Mouse (Mus musculus) megakaryocyte, embryonic 14.5 days (primary cell): ENCODE measurements at regions not wholly inside any gene's neighbourhood (a gene's known extent, or its start where the extent isn't known, plus 50 kb on each side); places are given as distances from the start of the nearest gene placed in this dataset.
"Not testable (repeated sequence)": the region's sequence is repeated elsewhere in the genome, so short reads cannot be mapped to it uniquely, and the experiment has no call there.

Experiments
- H3K27me3 ChIP-seq: replicated peaks from 2 replicates; pipeline ENCODE3; 2012; ENCODE audit warnings: inconsistent platforms
- H3K36me3 ChIP-seq: replicated peaks from 2 replicates; pipeline ENCODE3; 2012; ENCODE audit warnings: low read length, inconsistent platforms, mixed read lengths
- H3K4me1 ChIP-seq: 2 replicates; pipeline ENCODE4 v1.6.1; 2012; ENCODE audit warnings: inconsistent platforms
- H3K4me3 ChIP-seq: replicated peaks from 2 replicates; pipeline ENCODE3; 2012; ENCODE audit warnings: moderate library complexity, mild to moderate bottlenecking, inconsistent platforms
- H3K9me3 ChIP-seq: 2 replicates; pipeline ENCODE4 v1.6.1; 2012; ENCODE audit warnings: inconsistent platforms
- FLI1 ChIP-seq: IDR thresholded peaks from 2 replicates; pipeline ENCODE4 v1.6.1; 2012; ENCODE audit warnings: low read length, inconsistent platforms, mixed read lengths
- GATA1 ChIP-seq: IDR thresholded peaks from 3 replicates; pipeline ENCODE4 v1.6.1; 2012; ENCODE audit warnings: mixed read lengths, low read length, inconsistent platforms, borderline replicate concordance

DNA sequence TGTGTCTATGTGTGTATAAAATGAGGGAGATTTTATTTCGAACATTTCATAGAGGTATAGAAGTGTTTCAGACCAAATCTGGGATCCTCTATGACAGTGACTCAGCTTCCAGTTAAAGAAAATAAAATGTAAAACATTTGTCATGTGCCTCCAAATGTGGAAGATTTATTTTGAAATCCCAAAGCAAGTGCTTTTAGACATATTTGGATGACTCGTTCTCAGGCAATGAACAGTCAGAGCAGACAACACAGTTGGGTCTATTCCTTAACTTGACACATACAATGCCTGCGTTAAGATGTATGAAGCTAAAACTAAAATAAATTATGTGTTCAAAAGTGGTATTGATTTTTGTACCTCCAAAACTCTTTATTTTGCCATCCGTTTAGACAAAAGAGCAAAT, 830.4 kb upstream of the Grm7 start:
- peaks cover 6% of the 10 kb centered on the region; the same call in 1 of the 2 replicates for H3K9me3 ChIP-seq
- no peaks in the 10 kb centered on the region for H3K4me1 ChIP-seq
- TF ChIP-seq GATA1 (no peak), FLI1 (no peak)
- no peaks in the 10 kb centered on the region for H3K36me3 ChIP-seq
- no peak overlapping the region for H3K4me3 ChIP-seq
- H3K27me3 ChIP-seq: no peaks in the 10 kb centered on the region

GRCm38 (mm10) chr6:109848313-109848712, 797.1 kb upstream of the Grm7 start:
- TF ChIP-seq FLI1 (no peak), GATA1 (no peak)
- Histone ChIP-seq H3K27me3 (no peaks in the 10 kb centered on the region), H3K4me3 (peak overlapping the region; percentile 83), H3K36me3 (no peaks in the 10 kb centered on the region), H3K4me1 (no peaks in the 10 kb centered on the region), H3K9me3 (peaks cover 3% of the 10 kb centered on the region; the same call in 1 of the 2 replicates)

DNA sequence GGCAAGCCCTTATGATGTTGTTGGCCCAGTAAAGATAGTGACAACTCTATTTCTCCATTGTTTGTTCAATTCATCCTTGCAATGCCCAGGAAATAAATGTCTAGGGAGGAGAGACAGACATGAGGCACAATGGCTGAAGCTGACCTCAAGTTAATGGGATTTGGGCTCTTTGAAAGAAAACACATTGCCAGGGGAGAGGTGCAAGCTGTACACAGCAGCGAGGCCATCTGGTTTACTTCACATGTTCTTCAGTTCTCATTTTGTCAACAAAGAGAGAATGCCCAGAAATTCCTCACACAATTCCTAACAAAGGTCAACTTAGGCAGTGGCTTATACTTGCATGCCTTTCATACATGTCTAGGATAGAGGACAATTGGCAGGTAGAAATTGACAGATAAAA, 789.6 kb upstream of the Grm7 start:
- H3K4me3 ChIP-seq: no peak overlapping the region
- H3K36me3 ChIP-seq: no peaks in the 10 kb centered on the region
- no peaks in the 10 kb centered on the region for H3K27me3 ChIP-seq
- no peak for TF ChIP-seq GATA1
- TF ChIP-seq FLI1: no peak
- no peaks in the 10 kb centered on the region for H3K9me3 ChIP-seq
- H3K4me1 ChIP-seq: no peaks in the 10 kb centered on the region

GRCm38 (mm10) chr6:109863411-109863810, 782.0 kb upstream of the Grm7 start:
- H3K4me3 ChIP-seq: no peak overlapping the region
- no peaks in the 10 kb centered on the region for H3K27me3 ChIP-seq
- H3K4me1 ChIP-seq: no peaks in the 10 kb centered on the region
- no peaks in the 10 kb centered on the region for H3K36me3 ChIP-seq
- no peaks in the 10 kb centered on the region for H3K9me3 ChIP-seq
- TF ChIP-seq GATA1 (no peak), FLI1 (no peak)

DNA sequence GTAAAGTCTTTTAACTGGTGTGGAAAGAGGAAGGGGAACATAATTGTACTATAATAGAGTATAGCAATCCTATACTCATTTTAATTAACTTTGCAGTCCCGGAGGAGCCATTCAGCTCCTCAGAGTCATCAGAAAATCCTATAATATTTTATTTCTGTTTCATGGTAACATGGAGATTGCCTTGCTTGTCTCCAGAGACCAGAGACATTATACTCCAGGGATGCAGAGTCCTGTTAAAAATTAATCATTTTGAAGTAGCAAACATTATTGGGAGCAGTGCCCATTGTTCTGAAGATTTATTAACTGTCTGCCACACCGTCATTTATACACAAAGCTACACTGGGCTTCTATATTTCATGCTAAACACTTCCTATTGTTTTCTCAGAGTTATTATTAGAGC, 771.2 kb upstream of the Grm7 start:
- TF ChIP-seq FLI1 (no peak), GATA1 (no peak)
- no peak overlapping the region for H3K4me3 ChIP-seq
- no peaks in the 10 kb centered on the region for H3K4me1 ChIP-seq
- peaks cover 10% of the 10 kb centered on the region; the same call in 1 of the 2 replicates for H3K9me3 ChIP-seq
- no peaks in the 10 kb centered on the region for H3K36me3 ChIP-seq
- no peaks in the 10 kb centered on the region for H3K27me3 ChIP-seq

GRCm38 (mm10) chr6:109874625-109875040, 770.7 kb upstream of the Grm7 start:
- Histone ChIP-seq H3K36me3 (no peaks in the 10 kb centered on the region), H3K4me1 (no peaks in the 10 kb centered on the region), H3K27me3 (no peaks in the 10 kb centered on the region), H3K9me3 (peaks cover 10% of the 10 kb centered on the region; the same call in 1 of the 2 replicates), H3K4me3 (no peak overlapping the region)
- TF ChIP-seq GATA1 (no peak), FLI1 (no peak)

- not testable (repeated sequence) for H3K27me3 ChIP-seq, H3K4me3 ChIP-seq, H3K36me3 ChIP-seq, H3K9me3 ChIP-seq, H3K4me1 ChIP-seq
Observed at GRCm38 (mm10) chr6:109875548-109875947, 769.8 kb upstream of the Grm7 start.

- Histone ChIP-seq H3K27me3 (no peaks in the 10 kb centered on the region), H3K36me3 (no peaks in the 10 kb centered on the region), H3K4me1 (no peaks in the 10 kb centered on the region), H3K4me3 (no peak overlapping the region), H3K9me3 (peaks cover 5% of the 10 kb centered on the region; the same call in 1 of the 2 replicates)
- TF ChIP-seq GATA1 (no peak), FLI1 (no peak)
Observed at GRCm38 (mm10) chr6:109879145-109879544, 766.2 kb upstream of the Grm7 start.

GRCm38 (mm10) chr6:109923780-109924179, 721.6 kb upstream of the Grm7 start:
- no peaks in the 10 kb centered on the region for H3K4me1 ChIP-seq
- TF ChIP-seq FLI1 (no peak), GATA1 (no peak)

DNA sequence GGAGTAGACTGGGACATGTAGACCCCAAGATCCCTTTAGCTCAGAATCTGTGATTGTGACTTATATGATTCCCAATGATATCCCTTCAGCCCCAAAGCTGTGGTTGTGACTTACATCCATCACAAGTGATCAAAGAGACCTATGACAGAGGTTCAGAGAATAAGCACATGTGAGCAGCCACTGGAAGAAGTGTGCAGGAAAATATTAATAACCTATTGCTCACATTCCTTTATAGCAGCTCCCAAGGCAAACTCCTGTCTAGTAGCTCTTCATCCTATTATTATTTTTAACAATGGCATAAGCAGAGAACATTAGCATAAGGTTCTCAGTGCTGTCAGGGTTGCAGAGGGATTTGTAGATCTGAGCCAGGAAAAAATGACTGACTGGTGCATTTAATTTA, 696.9 kb upstream of the Grm7 start:
- no peaks in the 10 kb centered on the region for H3K27me3 ChIP-seq
- TF ChIP-seq FLI1 (no peak), GATA1 (no peak)

More at GRCm38 (mm10) chr6:109923780-109924179, 721.6 kb upstream of the Grm7 start:
- Histone ChIP-seq H3K4me3 (no peak overlapping the region), H3K36me3 (no peaks in the 10 kb centered on the region), H3K27me3 (no peaks in the 10 kb centered on the region), H3K9me3 (no peaks in the 10 kb centered on the region)

DNA sequence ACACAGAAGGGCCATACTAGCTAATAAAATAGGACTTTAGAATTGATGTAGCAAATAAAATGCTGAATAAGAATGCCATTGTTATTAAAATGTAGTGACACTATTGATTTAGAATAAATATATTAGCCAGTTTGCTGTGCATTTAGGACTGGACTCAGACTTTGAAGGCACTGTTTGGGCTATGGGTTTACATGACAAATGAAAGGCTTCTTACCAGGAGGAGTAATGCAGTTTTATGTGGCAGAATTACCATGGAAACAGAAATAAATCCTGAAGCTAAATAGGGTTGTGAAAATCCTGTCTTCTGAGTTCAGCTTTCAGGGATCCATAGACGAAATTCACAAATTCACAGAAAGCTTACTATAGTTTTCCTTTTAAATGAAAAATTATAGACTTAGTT, 696.5 kb upstream of the Grm7 start:
- Histone ChIP-seq H3K4me3 (no peak overlapping the region), H3K9me3 (no peaks in the 10 kb centered on the region), H3K4me1 (no peaks in the 10 kb centered on the region), H3K36me3 (no peaks in the 10 kb centered on the region), H3K27me3 (no peaks in the 10 kb centered on the region)
- TF ChIP-seq FLI1: no peak
- no peak for TF ChIP-seq GATA1

More for the DNA sequence above, 696.9 kb upstream of the Grm7 start:
- Histone ChIP-seq H3K4me1 (no peaks in the 10 kb centered on the region), H3K36me3 (no peaks in the 10 kb centered on the region), H3K4me3 (no peak overlapping the region), H3K9me3 (no peaks in the 10 kb centered on the region)

- not testable (repeated sequence) for H3K9me3 ChIP-seq, H3K4me3 ChIP-seq, H3K36me3 ChIP-seq, H3K4me1 ChIP-seq, H3K27me3 ChIP-seq
Observed at GRCm38 (mm10) chr6:109957901-109958300, 687.5 kb upstream of the Grm7 start.
